Mouse (Mus musculus) monocyte, adult 5-6 weeks (primary cell): ENCODE results near the gene Rock2. TPM values are rescaled to one million over a fixed set of nuclear protein-coding genes. Genes with fewer than 3 reads are reported as not detected.

Source experiments
- ATAC-seq: fragments of 153-309, 156-312 bp; replicated peaks from 2 replicates; pipeline ENCODE4 v1.8.0; 2017; ENCODE audit warnings: mild to moderate bottlenecking; ENCODE audit not compliant: low TSS enrichment, insufficient number of reproducible peaks, severe bottlenecking, poor library complexity, low FRiP score
- total RNA-seq: library from RNA; stranded (forward); fragments of 200-1000, 200-491, 200-594 nt; gene quantifications from 3 replicates; pipeline ENCODE4 v1.2.3, GENCODE M21; 2017

Gene Rock2
- total RNA-seq, 1 experiment from 2014 or later = 84.2 TPM

DNA sequence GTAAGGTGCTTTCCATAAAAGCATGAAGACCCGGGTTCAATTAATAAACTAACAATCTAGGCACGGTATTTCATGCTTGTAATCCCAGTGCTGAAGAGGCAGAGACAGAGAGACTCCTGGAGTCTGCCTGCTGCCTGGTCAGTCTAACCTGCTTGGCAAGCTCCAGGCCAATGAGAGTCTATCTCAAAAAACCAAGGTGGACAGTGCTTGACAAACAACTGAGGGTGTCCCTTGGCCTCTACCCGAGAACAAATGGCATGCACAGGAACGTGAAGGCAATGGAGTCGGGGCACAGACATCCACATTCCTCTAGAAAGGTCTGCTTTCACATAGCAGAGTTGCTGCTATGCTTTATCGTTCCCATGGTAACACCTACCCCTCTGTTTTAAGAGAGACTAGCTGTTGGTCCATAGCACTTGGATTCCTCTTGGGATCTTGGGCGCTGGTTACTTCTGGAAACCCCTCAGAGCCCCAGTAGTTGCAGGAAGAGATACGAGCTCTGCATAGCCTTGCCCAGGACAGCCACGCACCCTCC lies 24.8 kb upstream of the Rock2 start:
- ATAC-seq = no peak

DNA sequence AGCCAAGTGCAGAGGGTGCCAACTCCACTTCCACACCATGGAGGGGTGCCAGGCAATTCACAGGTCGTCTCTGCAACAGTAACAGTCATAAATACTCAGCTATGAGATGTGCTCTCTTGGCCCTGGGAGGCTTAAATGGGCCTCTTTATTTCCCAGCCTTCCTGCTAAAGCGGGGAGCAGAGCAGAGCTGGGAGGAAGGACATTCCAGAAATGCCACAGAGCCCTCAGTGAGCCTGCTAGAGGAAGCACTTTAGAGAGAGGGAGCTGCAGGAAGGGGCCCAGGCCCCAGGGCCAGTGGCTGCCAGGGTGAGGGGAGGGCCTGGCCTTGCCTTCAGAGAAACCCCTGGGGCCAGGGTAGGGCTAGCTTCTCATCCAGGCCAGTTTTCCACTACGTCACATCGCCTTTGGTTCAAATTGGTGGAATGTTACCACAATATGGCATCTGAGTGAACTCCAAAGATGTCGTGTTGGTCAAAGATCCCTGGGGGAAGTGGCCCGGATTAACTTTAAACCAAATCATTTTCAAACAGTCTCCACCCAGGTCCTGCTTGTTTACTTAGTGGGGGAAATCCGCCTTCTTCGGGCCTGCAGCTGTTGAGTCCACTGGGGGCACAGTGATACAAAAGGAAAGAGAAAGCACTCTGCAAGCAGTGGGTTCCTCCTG lies 24.2 kb upstream of the Rock2 start:
- ATAC-seq = no peak

DNA sequence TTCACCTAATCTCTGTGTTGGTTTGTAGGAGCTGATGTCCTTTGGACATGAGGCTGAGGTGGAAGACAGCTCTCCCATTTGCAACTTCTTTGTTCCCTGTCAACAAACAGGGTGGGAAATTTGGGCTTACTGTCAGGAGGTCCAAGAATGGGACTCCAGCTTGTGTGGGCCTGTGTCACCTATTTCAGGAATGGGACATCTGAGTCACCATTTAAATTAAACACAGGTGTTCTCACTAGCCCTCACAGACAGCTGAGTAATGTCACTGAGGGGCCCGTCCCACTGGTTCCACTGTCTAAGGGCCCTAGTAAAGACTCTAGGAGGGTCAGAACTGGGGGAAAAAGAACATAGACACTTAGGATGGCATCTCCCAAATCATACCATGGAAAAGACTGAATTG lies 22.7 kb upstream of the Rock2 start:
- ATAC-seq = no peak

DNA sequence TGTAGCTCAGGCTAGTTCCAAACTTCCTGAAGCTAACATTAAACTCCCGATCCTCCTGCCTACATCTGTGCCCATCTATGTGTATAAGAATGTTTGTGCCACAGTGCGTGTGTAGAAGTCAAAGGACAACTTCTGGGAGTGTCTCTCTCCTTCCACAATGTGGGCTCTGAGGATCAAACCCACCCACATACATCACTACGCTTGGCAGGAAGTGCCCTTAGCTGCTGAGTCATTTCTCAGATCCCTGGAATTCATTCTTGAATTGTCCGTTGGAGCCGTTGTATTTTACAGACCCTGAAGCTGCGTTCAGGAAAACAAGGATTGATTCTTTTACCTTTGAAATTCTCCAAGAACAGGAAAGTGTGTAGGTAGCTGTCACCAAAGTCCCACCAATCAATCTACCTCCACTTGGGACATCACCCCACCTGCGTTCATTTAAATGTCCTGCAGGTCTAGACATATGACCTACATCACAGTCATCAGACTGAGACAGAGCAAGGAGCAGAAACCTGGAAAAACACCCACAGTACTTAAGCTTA lies 21.7 kb upstream of the Rock2 start:
- no peak for ATAC-seq

DNA sequence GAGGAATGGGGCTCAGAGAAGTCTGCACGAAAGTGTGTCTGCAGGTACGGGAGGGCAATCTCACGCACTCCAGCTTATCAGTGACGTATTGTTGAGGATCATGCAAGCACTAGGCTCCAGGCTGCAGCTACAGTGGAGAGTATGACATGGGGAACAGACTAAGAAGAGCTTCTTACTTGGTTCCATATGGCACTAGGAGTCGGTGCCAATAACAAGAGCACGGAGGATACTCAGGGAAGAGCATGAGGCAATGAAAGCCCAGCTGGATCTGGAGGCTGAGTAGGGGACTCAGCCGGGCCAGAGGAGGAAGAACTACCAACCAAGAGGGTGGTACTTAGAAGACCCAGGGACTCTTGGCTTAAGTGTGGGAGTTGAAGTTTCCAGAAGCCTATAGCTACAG lies 21.1 kb upstream of the Rock2 start:
- no peak for ATAC-seq

DNA sequence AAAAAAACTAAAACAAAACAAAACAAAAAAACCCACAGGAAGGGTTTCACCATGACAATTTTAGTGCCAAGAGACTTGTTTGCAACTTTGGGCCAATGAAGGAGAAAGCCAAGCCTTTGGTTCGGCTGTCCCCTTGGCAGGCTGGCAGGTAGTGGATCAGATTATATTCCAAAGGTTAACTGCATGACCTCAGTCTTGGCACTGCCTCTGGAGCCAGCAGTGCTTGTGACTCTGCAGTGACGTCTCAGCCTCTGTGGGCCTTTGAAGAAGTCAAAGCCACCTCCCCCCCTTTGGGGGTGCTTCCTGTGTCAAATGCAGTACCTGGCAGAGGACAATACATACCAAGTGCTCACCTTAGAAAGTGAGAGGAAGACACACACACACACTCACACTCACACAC lies 20.6 kb upstream of the Rock2 start:
- no peak for ATAC-seq

DNA sequence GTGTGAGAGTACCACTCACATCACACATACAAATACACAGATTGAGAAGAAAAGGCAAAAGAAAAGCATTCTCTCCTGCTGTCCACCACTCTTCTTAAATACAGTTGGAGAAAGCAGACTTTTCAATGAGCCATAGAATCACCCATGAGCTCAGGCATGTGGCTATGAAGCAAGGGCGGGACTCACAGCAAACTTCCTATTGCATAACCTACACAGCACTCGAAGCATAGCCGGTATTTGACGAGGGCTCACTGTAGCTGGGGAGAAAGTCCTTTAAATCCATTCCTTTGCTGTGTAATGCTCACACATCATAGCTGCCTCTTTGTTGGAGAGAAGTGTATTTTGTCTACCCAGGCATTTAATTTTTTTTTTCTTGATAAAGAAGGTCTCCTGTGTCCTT lies 19.4 kb upstream of the Rock2 start:
- 0 out of 2 replicates have a peak, but pooled peaks have one; percentile 65 for ATAC-seq

DNA sequence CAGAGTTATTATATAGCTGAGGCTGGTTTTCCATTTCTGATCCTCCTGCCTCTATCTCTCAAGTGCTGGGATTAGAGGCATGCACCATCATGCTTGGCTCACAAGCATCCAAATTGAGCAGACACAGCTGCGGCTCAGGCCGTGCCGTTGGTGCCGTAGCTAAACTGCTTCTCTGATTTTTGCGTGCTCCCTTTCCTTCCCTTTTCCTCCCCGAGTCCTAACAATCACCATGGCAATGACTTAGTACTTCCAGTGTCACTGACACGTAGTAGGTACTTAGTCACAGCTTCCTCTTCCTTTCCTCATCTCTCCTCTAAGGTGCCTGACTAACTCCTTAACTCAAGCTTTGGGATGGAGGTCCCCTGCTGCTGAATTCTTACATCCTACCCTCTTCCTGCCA lies 19.0 kb upstream of the Rock2 start:
- ATAC-seq = peak; percentile 38; the same call in 1 of the 2 replicates

DNA sequence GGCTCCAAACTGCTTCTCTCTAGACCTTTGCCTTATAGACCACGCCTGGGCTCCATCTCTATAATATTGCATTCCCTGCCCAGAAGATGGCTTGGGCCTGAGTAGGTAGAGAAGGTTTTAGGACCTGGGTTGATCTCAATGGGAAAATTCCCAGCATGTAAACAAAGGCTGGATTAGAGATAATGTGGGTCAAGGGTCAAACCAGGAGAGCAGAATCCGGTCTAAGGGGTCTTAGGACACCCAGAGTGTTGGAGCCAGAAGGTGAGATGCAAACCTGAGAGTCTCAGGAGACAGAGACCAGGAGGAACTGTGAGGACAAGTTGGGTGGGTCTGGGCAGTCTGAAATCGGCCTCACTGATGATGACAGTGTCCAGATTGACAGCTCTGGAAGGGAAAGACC lies 18.0 kb upstream of the Rock2 start:
- ATAC-seq = no peak

DNA sequence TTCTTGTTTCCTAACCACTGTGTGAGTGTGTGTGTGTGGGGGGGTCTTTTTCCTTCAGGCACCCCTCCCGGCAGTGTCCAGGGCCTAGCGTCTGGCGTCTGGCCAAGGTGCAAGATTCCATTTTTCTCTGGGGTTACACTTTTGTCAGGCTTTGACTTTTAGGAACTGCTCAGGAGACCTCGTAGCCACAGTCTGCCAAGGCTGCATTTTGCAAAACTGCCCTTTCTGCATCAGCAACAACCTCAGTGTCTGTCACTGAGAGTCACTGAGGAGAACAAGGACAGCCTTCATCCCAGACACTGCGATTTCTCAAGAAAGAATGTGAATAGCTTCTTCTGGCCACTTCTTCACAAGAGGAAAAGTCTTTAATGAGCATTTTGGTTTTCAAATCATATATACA lies 17.6 kb upstream of the Rock2 start:
- no peak for ATAC-seq

DNA sequence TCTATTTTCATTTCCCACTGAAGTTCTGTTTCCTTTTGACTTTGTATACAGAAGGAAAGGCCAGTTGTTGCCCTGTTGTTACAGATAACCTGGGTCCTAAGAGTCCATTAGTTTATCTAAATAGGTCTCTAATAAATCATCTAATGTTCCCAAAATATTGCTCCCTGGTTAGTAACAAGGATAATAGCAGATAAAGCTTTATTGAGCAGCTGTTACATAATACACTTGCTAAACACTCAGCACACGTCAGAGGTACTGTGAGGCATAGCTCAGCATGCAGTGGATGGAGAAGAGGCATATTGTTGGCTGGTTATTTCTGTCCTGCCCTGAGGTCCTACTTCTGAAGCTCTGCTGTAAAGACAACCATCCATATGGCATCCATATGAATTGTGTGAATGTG lies 17.0 kb upstream of the Rock2 start:
- no peak for ATAC-seq

DNA sequence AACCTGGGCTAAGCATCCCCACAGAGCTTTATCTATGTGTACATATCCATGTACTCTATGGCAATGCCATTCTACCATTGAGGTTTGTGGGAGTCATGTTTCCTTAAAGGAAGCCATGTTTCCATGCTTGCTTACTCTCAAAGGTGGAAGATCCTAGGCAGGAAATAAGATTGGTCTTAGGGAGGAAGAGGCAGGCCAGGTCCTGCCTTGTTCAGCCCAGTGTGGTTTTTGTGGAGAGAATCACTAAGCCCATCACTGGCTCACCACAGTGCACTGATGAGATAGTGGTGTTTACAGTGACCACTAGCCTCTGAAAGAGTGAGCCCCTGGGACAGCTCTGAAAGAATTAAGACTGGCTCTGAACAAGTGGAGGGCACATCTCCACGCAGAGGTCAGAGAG lies 15.3 kb upstream of the Rock2 start:
- ATAC-seq = no peak

DNA sequence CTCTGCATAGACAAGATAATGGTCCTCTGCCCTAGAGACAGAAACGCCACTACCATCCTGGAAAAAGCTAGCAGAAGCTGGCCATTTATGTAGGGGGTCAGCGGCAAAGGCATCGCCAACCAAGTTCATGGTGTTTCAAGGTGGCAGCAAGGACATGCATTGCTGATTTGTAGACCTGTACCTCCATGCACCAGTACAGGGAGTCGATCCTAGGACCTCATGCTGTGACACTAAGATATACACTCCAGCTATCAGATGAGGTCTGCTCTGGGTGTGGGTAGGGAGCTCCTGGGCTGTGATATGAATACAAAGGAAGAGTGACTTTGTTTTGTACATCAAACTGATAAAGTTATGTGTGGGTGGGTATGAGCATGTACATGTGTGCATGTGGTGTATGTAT lies 14.6 kb upstream of the Rock2 start:
- ATAC-seq = no peak

DNA sequence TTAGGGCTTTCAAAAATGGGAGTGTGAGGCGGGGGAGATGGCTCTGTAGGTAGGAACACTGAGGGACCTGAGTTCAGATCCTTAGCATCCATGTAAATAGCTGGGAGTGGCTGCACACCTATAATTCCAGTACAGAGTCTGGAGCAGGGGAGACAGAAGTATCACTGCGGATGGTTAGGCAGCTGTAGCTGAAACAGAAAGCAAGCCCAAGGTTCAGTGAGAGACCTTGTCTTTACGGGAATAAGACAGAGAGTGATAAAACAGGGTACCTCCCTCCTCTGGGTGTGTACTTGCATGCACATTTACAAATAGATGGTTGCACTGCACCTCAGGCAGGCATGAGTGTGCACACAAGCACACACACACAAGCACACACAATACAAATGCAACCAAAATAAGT lies 12.3 kb upstream of the Rock2 start:
- ATAC-seq = no peak

DNA sequence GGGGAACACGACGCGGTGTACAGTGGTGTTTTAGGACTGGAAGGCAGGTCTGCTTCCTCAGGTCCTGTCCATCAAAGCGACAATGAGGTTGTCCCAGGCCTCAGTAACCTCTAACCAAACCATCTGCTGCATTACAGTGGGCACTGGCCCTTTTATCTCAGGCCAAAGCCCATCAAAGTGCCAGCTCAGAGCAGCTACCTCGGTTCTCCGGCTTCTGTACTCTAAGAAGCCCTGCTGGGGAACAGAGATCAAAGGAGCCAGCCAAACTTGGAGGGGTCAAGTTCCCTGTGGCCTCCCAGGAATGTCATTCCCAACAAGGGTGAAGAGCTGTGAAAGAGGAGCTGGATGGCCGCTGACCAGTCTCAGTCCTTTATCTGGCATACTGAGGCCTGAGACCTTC lies 11.6 kb upstream of the Rock2 start:
- ATAC-seq = no peak

DNA sequence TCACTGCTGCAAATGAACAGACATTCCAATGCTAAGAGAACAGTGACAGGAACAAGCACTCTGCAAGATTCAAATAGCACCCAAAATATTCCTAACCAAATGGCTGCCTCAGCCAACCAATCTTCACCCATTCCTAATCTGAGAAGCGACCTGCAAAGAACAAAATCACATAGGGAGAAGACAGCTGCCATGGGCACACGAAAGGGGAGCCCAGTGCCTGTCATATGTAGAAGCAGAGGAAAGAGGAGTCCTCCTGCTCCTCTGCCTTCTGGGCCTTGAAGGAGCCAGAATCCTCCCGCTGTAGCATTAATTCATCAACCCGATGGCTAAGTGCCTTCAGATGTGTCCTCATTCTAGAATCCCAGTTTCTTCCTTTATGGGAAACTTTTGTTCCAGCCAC lies 10.2 kb upstream of the Rock2 start:
- no peak for ATAC-seq

DNA sequence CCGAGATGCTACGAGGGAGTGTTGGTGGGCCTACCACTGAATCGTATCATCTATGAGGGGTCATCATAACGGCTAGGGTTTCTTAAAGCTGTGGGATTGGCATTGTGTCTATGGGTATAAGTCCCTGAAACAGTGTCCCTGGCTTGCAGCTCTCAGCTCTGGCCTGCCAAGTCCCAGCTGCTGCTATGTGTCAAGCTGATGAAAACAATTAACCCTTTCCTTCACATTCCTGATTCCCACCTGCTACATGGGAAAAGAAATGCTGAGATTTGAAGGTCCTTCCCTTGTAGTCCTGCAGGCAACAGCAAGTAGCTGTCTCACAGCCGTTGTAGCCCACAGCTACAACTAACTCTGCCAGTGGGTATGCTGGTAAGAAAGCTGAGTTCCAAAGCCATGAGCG lies 8.3 kb upstream of the Rock2 start:
- no peak for ATAC-seq

DNA sequence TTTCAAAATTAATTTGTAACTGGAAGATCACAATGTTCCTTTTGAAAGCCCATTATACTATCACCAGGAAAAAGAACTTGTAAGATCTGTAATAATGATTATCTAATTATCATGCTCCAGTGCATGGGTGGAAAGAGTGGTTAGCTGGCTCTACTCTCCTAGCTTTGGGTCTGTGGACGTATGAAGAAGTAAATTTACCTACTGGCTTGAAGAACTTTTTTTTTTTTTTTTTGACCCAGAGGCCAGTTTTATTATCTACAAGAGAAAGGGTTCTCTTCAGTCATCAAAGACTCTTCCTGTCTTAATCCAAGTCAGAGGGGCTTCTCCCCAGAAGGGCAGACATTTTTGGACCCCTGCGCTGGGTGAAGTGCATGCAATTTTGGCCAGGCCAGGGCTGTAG lies 1.7 kb upstream of the Rock2 start:
- ATAC-seq = no peak

DNA sequence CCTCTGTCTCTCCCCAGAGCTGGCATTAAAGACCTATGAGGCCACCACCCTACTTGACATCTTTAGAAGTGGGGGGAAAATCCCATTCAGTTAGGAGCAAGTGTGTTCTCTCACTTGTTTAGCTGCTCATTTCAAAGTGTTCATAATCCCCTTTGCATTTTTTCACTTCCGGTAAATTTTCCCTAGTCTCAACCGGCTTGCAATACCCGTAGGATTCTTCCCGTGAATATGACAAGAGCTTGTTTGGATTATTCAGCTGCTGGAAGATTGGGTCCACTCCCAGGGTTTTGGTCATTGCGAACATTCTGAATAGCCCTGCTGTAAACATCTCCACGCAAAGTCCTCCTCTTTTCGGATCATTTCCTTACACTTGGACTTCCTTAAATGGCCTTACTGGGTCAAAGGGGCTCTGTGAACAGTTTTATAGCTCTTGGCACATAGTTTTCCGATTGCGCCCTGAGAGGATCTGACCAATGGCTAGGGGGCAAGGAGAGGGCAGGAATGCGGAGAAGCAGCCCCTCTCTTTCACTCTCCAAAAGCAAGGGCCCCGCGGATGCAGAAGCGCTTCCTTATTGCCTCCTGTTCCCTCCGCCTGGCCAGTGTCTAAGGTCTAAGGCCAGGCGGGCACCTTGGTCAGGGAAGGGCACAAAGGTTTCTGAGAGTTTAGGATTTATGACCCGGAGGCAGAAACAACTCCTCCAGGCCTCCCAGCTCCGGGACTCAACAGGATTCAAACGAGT lies 869 bp upstream of the Rock2 start:
- ATAC-seq = peak; percentile 80
